Mouse (Mus musculus): ENCODE measurements around the gene Hmox2. TPM values are rescaled to one million over a fixed set of nuclear protein-coding genes. Genes with fewer than 3 reads are reported as not detected.
"Not testable (repeated sequence)": the region's sequence is repeated elsewhere in the genome, so short reads cannot be mapped to it uniquely, and the experiment has no call there.

The Hmox2 gene
- polyA plus RNA-seq (2015; fragmentation: Nextera tagmentation; extraction: Ambion mirVana): 99.6 and 106 TPM in 2 replicates

- H3K4me2 ChIP-seq: peak within 1 kb of the TSS; percentile 80
- peak within 1 kb of the TSS; percentile 94 for H3K4me3 ChIP-seq
- peak within 1 kb of the TSS; percentile 95 for H3K9ac ChIP-seq
- peaks cover 14% of the 10 kb centered on the region for H3K4me1 ChIP-seq
- ATAC-seq (ENCODE audit: insufficient number of reproducible peaks, low FRiP score, low TSS enrichment, low read depth): peak; percentile 92
- H3K27me3 ChIP-seq: no peaks in the 10 kb centered on the region
- 5% methylated on average over 35 of the region's 35 CpGs for WGBS
- H3K9me3 ChIP-seq: no peaks in the 10 kb centered on the region
- no peaks in the 10 kb centered on the region for H3K36me3 ChIP-seq
- H3K27ac ChIP-seq: peak within 1 kb of the TSS; percentile 89
Observed at GRCm38 (mm10) chr16:4725780-4726527, at the start of gene Hmox2. Hmox2 (plus strand) TSS chr16:4726361.

DNA sequence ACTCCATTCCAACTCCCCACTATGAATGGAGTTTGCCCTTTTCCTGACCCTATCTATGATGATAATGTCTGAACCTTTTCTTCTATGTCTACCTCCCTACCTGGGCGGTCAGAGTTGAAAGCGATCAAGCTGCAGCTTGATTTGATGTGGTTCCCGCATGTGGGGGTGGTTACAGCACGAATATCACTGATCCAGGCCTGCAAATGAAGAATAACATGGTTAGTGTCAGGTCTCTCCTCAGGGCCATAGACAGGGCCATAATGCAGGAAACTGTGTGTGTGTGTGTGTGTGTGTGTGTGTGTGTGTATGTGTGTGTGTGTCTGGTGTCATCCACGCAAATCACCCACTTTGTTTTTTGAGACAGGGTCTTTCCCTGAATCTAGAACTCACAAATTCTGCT is 49.3 kb upstream of the Hmox2 start:
- H3K9ac ChIP-seq: no peak overlapping the region
- H3K27me3 ChIP-seq: no peaks in the 10 kb centered on the region
- ATAC-seq (ENCODE audit: insufficient number of reproducible peaks, low FRiP score, low TSS enrichment, low read depth): no peak
- H3K36me3 ChIP-seq: peaks cover 34% of the 10 kb centered on the region
- 88% methylated on average over 5 of the region's 5 CpGs for WGBS
- H3K4me2 ChIP-seq: no peak overlapping the region
- no peaks in the 10 kb centered on the region for H3K9me3 ChIP-seq
- no peak overlapping the region for H3K4me3 ChIP-seq
- H3K4me1 ChIP-seq: peaks cover 12% of the 10 kb centered on the region
- H3K27ac ChIP-seq: no peak overlapping the region

GRCm38 (mm10) chr16:4678080-4678479 is 48.1 kb upstream of the Hmox2 start:
- no peak overlapping the region for H3K9ac ChIP-seq
- WGBS: 80% methylated on average over 5 of the region's 5 CpGs
- H3K4me1 ChIP-seq: peaks cover 16% of the 10 kb centered on the region

GRCm38 (mm10) chr16:4679121-4680018 is 46.8 kb upstream of the Hmox2 start, which contains the start of gene Coro7:
Coro7 (minus strand) TSS chr16:4679777.
- Histone ChIP-seq H3K4me2 (peak within 1 kb of the TSS; percentile 91), H3K4me1 (peaks cover 20% of the 10 kb centered on the region), H3K27me3 (no peaks in the 10 kb centered on the region), H3K27ac (peak within 1 kb of the TSS; percentile 17; the same call in 1 of the 2 replicates), H3K9me3 (no peaks in the 10 kb centered on the region), H3K4me3 (peak within 1 kb of the TSS; percentile 64), H3K9ac (peak within 1 kb of the TSS; percentile 61), H3K36me3 (peaks cover 22% of the 10 kb centered on the region)
- peak; percentile 87 for ATAC-seq (ENCODE audit: insufficient number of reproducible peaks, low FRiP score, low TSS enrichment, low read depth)
- under 1% methylated on average over 47 of the region's 47 CpGs for WGBS

More at GRCm38 (mm10) chr16:4678080-4678479, 48.1 kb upstream of the Hmox2 start:
- Histone ChIP-seq H3K4me3 (no peak overlapping the region), H3K27ac (no peak overlapping the region), H3K36me3 (peaks cover 34% of the 10 kb centered on the region), H3K9me3 (no peaks in the 10 kb centered on the region), H3K27me3 (no peaks in the 10 kb centered on the region), H3K4me2 (peak overlapping the region; percentile 91; the same call in 1 of the 2 replicates)
- no peak for ATAC-seq (ENCODE audit: insufficient number of reproducible peaks, low FRiP score, low TSS enrichment, low read depth)

DNA sequence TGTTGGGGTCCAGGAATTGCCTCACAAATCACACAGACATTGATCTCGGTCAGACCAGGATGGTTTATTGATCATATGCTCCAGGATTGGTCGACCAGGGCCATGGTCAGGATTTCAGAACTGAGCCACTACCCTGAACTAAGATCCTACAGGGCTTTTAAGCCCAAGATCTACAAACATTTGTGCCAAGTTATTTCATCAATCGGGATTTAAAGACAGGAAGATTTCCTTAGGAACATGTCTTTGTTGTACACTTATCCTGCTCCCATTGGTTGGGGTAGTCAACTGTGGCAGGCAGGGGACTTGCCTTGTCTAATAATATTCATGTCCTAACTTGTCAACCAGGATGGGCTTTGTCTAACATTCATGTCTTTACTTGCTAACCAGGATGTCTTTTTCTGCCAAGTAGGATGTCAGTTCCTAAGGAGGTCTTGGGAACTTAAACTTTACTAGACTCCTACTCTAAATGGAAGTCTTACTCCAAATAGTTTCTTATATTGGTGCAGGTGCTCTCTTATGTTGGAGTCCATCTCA is 45.2 kb upstream of the Hmox2 start:
- not testable (repeated sequence) for H3K4me3 ChIP-seq; H3K27ac ChIP-seq; H3K9me3 ChIP-seq; H3K36me3 ChIP-seq; ATAC-seq (ENCODE audit: insufficient number of reproducible peaks, low FRiP score, low TSS enrichment, low read depth); H3K9ac ChIP-seq; H3K4me2 ChIP-seq; H3K27me3 ChIP-seq
- peaks cover 28% of the 10 kb centered on the region for H3K4me1 ChIP-seq
- 83% methylated on average over 3 of the region's 3 CpGs for WGBS

DNA sequence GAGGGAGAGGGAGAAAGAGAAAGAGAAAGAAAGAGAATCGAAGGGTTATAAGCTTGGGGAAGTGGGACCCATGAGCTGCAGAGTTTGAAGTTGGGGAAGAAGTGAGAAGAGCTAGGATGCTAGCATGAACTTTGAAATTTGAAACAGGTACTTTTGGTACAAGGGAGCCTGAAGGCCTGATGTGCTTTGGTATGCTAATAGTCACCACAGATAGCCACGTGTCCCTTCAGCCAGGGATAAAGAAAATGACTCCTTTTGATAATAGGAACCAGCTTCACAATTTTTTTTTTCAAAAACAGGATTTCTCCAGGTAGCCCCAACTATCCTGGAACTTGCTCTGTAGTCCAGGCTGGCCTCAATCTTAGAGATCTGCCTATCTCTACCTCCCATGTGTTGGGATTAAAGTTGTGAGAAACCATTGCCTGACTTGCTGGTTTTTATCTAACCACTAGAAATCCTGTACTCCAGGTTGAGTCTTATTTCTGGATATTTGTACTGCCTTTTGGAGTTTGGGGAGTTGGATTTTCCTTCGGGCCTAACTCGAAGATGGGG is 43.5 kb upstream of the Hmox2 start:
- Histone ChIP-seq H3K4me3 (peak overlapping the region; percentile 75; the same call in 1 of the 2 replicates), H3K9me3 (no peaks in the 10 kb centered on the region), H3K27ac (peak overlapping the region; percentile 93; the same call in 1 of the 2 replicates), H3K27me3 (no peaks in the 10 kb centered on the region), H3K4me2 (peak overlapping the region; percentile 85; the same call in 1 of the 2 replicates), H3K9ac (no peak overlapping the region), H3K36me3 (peaks cover 9% of the 10 kb centered on the region), H3K4me1 (peaks cover 28% of the 10 kb centered on the region)
- ATAC-seq (ENCODE audit: insufficient number of reproducible peaks, low FRiP score, low TSS enrichment, low read depth): no peak
- WGBS: 78% methylated on average over 4 of the region's 4 CpGs

DNA sequence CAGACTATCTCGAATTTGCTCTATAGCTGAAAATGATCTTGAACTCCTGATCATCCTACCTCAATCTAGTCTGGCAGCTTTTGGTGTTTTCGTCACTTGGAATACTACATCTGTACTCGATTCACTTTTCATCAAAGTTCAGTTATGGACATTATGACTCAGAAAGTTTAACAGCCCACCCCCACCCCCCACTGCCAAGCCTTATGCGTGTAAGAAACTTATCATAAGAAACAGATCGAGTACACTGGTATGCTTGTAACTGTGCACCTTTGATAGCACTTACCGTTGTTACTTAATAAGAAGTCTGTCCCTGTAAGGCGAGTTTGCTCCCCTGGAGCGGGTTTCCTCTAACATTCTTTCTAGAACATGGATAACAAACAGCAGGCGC is 43.0 kb upstream of the Hmox2 start:
- Histone ChIP-seq H3K9me3 (no peaks in the 10 kb centered on the region), H3K9ac (peak overlapping the region; percentile 82; the same call in 1 of the 2 replicates), H3K4me1 (peaks cover 28% of the 10 kb centered on the region), H3K27me3 (no peaks in the 10 kb centered on the region), H3K36me3 (peaks cover 13% of the 10 kb centered on the region), H3K27ac (peak overlapping the region; percentile 93), H3K4me2 (peak overlapping the region; percentile 85), H3K4me3 (peak overlapping the region; percentile 75)
- WGBS: 19% methylated on average over 9 of the region's 9 CpGs
- no peak for ATAC-seq (ENCODE audit: insufficient number of reproducible peaks, low FRiP score, low TSS enrichment, low read depth)

DNA sequence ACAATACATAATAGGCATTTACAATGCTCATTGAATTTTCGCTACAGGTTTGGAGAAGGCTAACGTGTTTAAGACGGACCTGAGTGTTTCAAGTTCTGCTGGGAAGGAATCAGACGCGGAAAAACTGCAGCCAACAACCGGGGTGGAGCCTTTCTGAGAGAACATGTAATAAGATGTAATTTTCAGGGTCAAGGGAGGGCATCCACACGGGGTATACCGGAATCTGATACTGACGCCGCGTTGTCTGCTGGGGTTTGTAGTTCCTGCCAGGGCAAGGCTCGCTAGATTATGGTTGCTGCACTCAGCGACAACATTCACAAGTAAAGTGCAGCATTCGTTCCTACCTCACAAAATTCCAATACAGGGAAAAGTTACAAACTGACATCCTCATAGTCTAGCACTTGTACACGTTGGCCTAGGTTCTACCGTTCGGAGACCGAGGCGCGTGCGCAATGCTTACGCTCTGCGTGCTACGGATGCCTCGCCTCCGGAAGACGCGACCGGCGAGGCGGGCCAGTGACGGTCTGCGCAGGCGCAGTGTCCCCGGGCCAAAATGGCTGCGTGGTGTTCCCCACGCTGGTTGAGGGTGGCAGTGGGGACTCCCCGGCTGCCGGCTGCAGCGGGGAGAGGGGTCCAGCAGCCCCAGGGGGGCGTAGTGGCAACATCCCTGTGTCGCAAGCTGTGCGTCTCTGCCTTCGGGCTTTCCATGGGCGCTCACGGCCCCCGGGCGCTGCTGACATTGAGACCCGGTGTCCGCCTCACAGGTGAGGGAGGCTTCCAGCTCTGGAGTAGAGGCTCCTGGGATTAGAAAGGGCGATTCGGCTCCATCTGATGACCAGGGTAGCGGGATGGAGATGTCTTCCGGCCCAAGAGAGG is 42.3 kb upstream of the Hmox2 start:
- Histone ChIP-seq H3K27me3 (no peaks in the 10 kb centered on the region), H3K9ac (peak overlapping the region; percentile 82), H3K27ac (peak overlapping the region; percentile 93), H3K36me3 (peaks cover 16% of the 10 kb centered on the region), H3K4me2 (peak overlapping the region; percentile 85), H3K4me3 (peak overlapping the region; percentile 75), H3K4me1 (peaks cover 22% of the 10 kb centered on the region), H3K9me3 (no peaks in the 10 kb centered on the region)
- ATAC-seq (ENCODE audit: insufficient number of reproducible peaks, low FRiP score, low TSS enrichment, low read depth): peak; percentile 88
- WGBS: under 1% methylated on average over 54 of the region's 54 CpGs

DNA sequence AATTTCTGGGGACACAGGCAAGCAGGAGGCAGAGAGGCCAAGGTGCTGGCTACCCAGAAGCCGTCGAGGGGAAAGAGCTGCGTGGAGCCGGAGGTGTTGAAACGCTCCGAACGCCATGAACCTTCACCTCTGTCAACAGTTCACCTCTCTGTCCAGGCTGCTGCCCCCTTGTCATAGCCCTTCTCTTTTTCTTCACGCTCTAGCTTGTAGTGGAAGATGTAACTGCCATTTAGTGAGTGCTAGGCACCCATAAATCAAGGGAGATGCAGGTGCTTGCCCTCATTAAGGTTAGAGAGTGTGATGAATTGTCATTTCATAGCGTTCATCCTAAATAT is 41.7 kb upstream of the Hmox2 start:
- Histone ChIP-seq H3K9me3 (no peaks in the 10 kb centered on the region), H3K4me1 (peaks cover 16% of the 10 kb centered on the region), H3K27ac (peak overlapping the region; percentile 93), H3K27me3 (no peaks in the 10 kb centered on the region), H3K9ac (peak overlapping the region; percentile 82), H3K4me3 (peak overlapping the region; percentile 75), H3K4me2 (peak overlapping the region; percentile 85), H3K36me3 (peaks cover 22% of the 10 kb centered on the region)
- no peak for ATAC-seq (ENCODE audit: insufficient number of reproducible peaks, low FRiP score, low TSS enrichment, low read depth)
- WGBS: 1% methylated on average over 9 of the region's 9 CpGs

DNA sequence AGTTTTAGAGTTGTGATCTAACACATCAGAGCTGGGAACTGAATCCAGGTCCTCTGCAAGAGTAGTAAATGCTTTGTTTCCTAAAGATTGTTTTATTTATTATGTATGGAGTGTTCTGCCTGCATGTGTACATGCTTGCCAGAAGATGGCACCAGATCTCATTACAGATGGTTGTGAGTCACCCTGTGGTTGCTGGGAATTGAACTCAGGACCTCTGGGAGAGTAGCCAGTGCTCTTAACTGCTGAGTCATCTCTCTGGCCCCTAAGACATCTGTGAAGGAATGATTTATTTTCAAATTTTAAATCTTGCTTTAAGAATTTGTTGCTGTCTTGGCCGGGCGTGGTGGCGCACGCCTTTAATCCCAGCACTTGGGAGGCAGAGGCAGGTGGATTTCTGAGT is 36.8 kb upstream of the Hmox2 start:
- 94% methylated on average over 4 of the region's 4 CpGs for WGBS
- not testable (repeated sequence) for H3K4me3 ChIP-seq; H3K4me2 ChIP-seq; H3K27me3 ChIP-seq; H3K9me3 ChIP-seq; H3K27ac ChIP-seq; ATAC-seq (ENCODE audit: insufficient number of reproducible peaks, low FRiP score, low TSS enrichment, low read depth); H3K9ac ChIP-seq; H3K4me1 ChIP-seq
- peaks cover 67% of the 10 kb centered on the region for H3K36me3 ChIP-seq

DNA sequence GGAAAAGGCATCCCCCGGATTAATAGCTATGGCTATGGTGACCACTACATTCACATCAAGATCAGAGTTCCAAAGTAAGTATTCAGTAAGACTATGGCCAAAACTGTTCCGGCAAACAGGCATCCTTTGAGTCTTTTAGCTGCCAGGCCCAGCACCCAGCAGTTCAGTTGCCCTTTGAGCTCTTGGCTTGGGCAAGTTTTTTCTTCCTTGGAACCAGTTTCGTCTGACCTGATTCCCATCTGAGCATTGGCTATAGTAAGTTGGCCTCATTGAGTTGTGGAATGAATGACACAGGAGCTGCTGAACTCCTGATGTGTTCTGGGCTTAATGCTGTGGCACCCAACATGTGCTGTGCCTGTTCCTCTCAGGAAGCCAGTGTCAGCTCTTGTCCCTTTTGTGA is 24.9 kb upstream of the Hmox2 start:
- no peak overlapping the region for H3K9ac ChIP-seq
- no peaks in the 10 kb centered on the region for H3K9me3 ChIP-seq
- H3K4me3 ChIP-seq: no peak overlapping the region
- no peak for ATAC-seq (ENCODE audit: insufficient number of reproducible peaks, low FRiP score, low TSS enrichment, low read depth)
- 94% methylated on average over 3 of the region's 3 CpGs for WGBS
- H3K27me3 ChIP-seq: no peaks in the 10 kb centered on the region
- peaks cover 95% of the 10 kb centered on the region for H3K36me3 ChIP-seq
- H3K27ac ChIP-seq: no peak overlapping the region
- no peaks in the 10 kb centered on the region for H3K4me1 ChIP-seq
- H3K4me2 ChIP-seq: no peak overlapping the region

All from limb, embryonic 15.5 days (tissue).